Mouse (Mus musculus): Measurements from ENCODE around the gene Patl1.

GRCm38 (mm10) chr19:11974223-11974540 lies 62.0 kb downstream of the Patl1 start:
- TF ChIP-seq POLR2A (IDR thresholded peaks at IDR 0.05; ENCODE audit: extremely low read depth, insufficient read depth, low read length) (no peak), CTCF (IDR thresholded peaks at IDR 0.05; ENCODE audit: low read depth, low read length) (no peak)
